Mouse (Mus musculus) kidney, embryonic 16.5 days (tissue): Measurements from ENCODE around the gene Tfap2e. TPM values are rescaled to one million over a fixed set of nuclear protein-coding genes. Genes with fewer than 3 reads are reported as not detected.

Source experiments
- ATAC-seq: fragments of 200-750 bp; cut with Nextera tagmentation; 2 replicates; pipeline ENCODE4 v1.8.0; 2017; ENCODE audit warnings: moderate TSS enrichment; ENCODE audit not compliant: low FRiP score, low TSS enrichment
- H3K27ac ChIP-seq: fragments of 300-500 bp; sonication (generic); 2 replicates; pipeline ENCODE4 v1.5.1; 2014; ENCODE audit warnings: low read length
- H3K27me3 ChIP-seq: fragments of 300-500 bp; sonication (generic); 2 replicates; pipeline ENCODE4 v1.6.1; 2014; ENCODE audit warnings: low read length, control low read depth, mixed read lengths; ENCODE audit not compliant: insufficient read depth
- H3K36me3 ChIP-seq: fragments of 300-500 bp; sonication (generic); 2 replicates; pipeline ENCODE4 v1.6.1; 2014; ENCODE audit warnings: low read length, control low read depth, mixed read lengths; ENCODE audit not compliant: insufficient read depth
- H3K4me1 ChIP-seq: fragments of 300-500 bp; sonication (generic); 2 replicates; pipeline ENCODE4 v1.6.1; 2014; ENCODE audit warnings: low read length, control low read depth, mixed read lengths; ENCODE audit not compliant: insufficient read depth
- H3K4me2 ChIP-seq: fragments of 300-500 bp; sonication (generic); replicated peaks from 2 replicates; pipeline ENCODE4 v1.6.1; 2014; ENCODE audit warnings: low read depth, low read length
- H3K4me3 ChIP-seq: fragments of 300-500 bp; sonication (generic); 2 replicates; pipeline ENCODE4 v1.5.1; 2014; ENCODE audit warnings: mild to moderate bottlenecking, low read length
- H3K9ac ChIP-seq: fragments of 300-500 bp; sonication (generic); replicated peaks from 2 replicates; pipeline ENCODE4 v1.6.1; 2014; ENCODE audit warnings: low read length
- H3K9me3 ChIP-seq: fragments of 300-500 bp; sonication (generic); 2 replicates; pipeline ENCODE4 v1.6.1; 2016; ENCODE audit warnings: low read length, control low read depth
- WGBS: fragments of 180-500 bp; shearing (Covaris S2); extraction: QIAGEN DNeasy Blood & Tissue Kit; methylation state at CpG from one replicate; pipeline ENCODE4 v1.1.7; 2014; 5-methylcytosine and 5-hydroxymethylcytosine counted together
- polyA plus RNA-seq: library from polyadenylated mRNA; unstranded; fragments of >200 nt; fragmentation: Nextera tagmentation; extraction: Ambion mirVana; gene quantifications from 2 replicates; pipeline ENCODE4 v1.2.1, GENCODE M21; 2015

The Tfap2e gene
- polyA plus RNA-seq, 1 experiment from 2014 or later: not detected

DNA sequence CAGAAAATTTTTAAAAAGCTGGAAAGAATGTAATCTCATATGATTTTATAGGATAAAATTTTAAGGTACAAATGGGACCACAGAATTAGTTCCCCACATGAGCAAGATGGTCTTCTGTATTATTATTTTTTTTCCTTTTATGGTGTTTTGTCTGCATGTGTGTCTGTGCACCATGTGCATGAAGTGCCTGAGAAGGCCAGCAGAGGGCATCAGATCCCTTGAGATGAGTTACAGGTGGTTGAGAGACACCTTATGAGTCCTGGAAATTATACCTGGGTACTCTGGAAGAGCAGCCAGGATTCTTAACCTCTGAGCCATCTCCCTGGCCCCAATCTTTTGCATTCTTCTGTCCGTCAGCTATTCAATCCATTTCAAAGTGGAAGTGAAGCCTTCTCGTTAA is 69.0 kb downstream of the Tfap2e start:
- Histone ChIP-seq H3K27ac (no peak overlapping the region), H3K9me3 (peaks cover 6% of the 10 kb centered on the region; the same call in 1 of the 2 replicates), H3K27me3 (no peaks in the 10 kb centered on the region), H3K4me1 (no peaks in the 10 kb centered on the region), H3K4me2 (no peak overlapping the region), H3K36me3 (no peaks in the 10 kb centered on the region), H3K9ac (no peak overlapping the region), H3K4me3 (no peak overlapping the region)
- WGBS: 83% methylated on average over 2 of the region's 2 CpGs
- ATAC-seq: no peak

Other genes with a start within 250 kb of the Tfap2e start
- 1.5 TPM in 2 replicates for gene Ago4, start 202.8 kb downstream of the Tfap2e start, polyA plus RNA-seq
- gene Clspn, start 179.3 kb downstream of the Tfap2e start, polyA plus RNA-seq: 33.8 and 37.2 TPM in 2 replicates
- 1.5 and 2.2 TPM in 2 replicates for gene 5730409E04Rik, start 126.4 kb downstream of the Tfap2e start, polyA plus RNA-seq
- 457 and 483 TPM in 2 replicates for gene Psmb2, start 58.6 kb downstream of the Tfap2e start, polyA plus RNA-seq
- gene Ncdn, start 17.2 kb upstream of the Tfap2e start, polyA plus RNA-seq: 28.8 and 33.0 TPM in 2 replicates
- 25.4 and 25.6 TPM in 2 replicates for gene AU040320, start 17.3 kb upstream of the Tfap2e start, polyA plus RNA-seq
- 14.4 and 22.5 TPM in 2 replicates for gene Zmym4, start 231.9 kb upstream of the Tfap2e start, polyA plus RNA-seq